Mouse (Mus musculus) macrophage (primary cell): Measurements from ENCODE around the gene Evx1. TPM values are rescaled to one million over a fixed set of nuclear protein-coding genes. Genes with fewer than 3 reads are reported as not detected.

ENCODE experiments used
- H3K27ac ChIP-seq: fragments of 350-480 bp; formaldehyde crosslinking; 2 replicates; pipeline ENCODE4 v1.9.0; 2021
- H3K36me3 ChIP-seq: fragments of 350-480 bp; formaldehyde crosslinking; 2 replicates; pipeline ENCODE4 v1.9.0; 2021; ENCODE audit errors: inconsistent target
- H3K4me3 ChIP-seq: fragments of 350-480 bp; formaldehyde crosslinking; 2 replicates; pipeline ENCODE4 v1.9.0; 2021; ENCODE audit errors: inconsistent target
- H3K79me2 ChIP-seq: fragments of 350-480 bp; formaldehyde crosslinking; 2 replicates; pipeline ENCODE4 v1.9.0; 2021; ENCODE audit errors: inconsistent target
- WGBS: methylation state at CpG from one replicate; pipeline ENCODE4 v1.1.7; 2026; ENCODE audit warnings: inconsistent platforms; ENCODE audit not compliant: missing documents; 5-methylcytosine and 5-hydroxymethylcytosine counted together
- polyA plus RNA-seq: library from polyadenylated mRNA; stranded (reverse); fragments of 250-400 nt; gene quantifications from 3 replicates; pipeline ENCODE4 v1.2.4, GENCODE M21; 2018; ENCODE audit warnings: inconsistent platforms

Gene Evx1
- polyA plus RNA-seq, 1 experiment from 2014 or later, result not detected

DNA sequence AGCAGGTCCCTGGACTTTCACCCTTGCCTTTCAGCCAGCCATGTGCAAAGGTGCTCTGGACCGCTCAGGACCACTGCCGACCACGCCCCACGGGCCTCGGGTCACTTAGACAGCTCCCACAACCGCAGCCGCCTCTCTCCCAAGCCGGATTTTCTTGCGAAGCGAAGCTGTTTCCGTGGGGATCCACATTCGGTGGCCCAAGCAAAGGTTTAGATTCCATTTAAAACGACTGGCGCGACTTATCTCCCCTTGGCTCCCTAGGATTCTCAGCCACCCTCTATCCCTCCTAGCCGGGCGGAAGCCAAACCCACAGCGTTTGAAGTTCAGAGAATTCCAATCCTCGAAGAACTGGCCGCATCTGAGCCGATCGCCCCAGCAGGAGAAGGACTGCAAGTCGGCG, 2.9 kb upstream of the Evx1 start:
- no peaks in the 10 kb centered on the region for H3K36me3 ChIP-seq
- H3K4me3 ChIP-seq, result no peak overlapping the region
- 9% methylated on average over 24 of the region's 24 CpGs for WGBS
- no peak overlapping the region for H3K27ac ChIP-seq
- H3K79me2 ChIP-seq, result no peaks in the 10 kb centered on the region

GRCm38 (mm10) chr6:52311661-52312557, 1.4 kb upstream of the Evx1 start:
- Histone ChIP-seq H3K36me3 (no peaks in the 10 kb centered on the region), H3K27ac (no peak overlapping the region), H3K79me2 (no peaks in the 10 kb centered on the region), H3K4me3 (no peak overlapping the region)
- WGBS, result 25% methylated on average over 6 of the region's 6 CpGs

GRCm38 (mm10) chr6:52312558-52312915, 761 bp upstream of the Evx1 start:
- H3K79me2 ChIP-seq, result no peaks in the 10 kb centered on the region
- no peaks in the 10 kb centered on the region for H3K36me3 ChIP-seq
- no peak overlapping the region for H3K27ac ChIP-seq
- 17% methylated on average over 7 of the region's 8 CpGs for WGBS
- no peak overlapping the region for H3K4me3 ChIP-seq

DNA sequence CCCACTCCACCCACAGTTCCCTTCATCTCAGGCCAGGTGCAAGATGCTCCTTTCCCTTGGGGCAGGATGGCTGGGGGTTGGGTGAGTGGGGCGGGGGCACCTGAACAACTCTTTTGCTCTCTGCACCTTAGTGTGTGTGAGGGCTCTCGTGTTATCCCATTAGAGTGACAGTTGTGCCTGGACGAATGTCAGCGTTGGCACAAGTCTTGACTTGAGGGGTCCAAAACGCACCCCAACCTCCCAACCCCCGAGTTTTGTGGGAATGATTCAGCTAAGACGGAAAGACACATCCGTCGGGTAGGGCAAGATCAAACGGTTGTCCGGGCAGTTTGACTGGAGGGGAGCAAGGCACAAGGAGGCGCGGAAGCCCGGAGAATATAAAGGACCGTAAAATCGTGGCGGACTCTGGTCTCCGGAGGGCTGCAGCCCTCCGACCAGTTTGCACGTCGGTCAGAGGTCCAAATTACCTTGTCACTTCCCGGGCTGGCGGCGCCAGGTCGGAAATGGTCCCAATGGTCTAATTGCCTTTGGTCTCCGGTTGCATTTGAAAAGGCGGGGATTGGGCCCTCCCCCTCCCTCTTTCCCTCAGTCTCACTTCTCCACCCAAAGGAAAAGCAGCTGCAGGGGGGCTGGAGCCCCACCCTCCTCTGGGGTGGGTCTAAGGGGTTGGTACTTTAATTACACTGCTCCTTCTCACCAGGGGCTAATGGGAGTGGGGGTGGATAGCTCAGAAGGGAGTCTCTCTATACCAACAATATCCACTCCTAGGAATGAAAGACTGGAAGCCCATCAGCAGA, 1.2 kb downstream of the Evx1 start:
- Histone ChIP-seq H3K79me2 (no peaks in the 10 kb centered on the region), H3K36me3 (no peaks in the 10 kb centered on the region), H3K27ac (no peak overlapping the region), H3K4me3 (no peak overlapping the region)
- 8% methylated on average over 27 of the region's 27 CpGs for WGBS

DNA sequence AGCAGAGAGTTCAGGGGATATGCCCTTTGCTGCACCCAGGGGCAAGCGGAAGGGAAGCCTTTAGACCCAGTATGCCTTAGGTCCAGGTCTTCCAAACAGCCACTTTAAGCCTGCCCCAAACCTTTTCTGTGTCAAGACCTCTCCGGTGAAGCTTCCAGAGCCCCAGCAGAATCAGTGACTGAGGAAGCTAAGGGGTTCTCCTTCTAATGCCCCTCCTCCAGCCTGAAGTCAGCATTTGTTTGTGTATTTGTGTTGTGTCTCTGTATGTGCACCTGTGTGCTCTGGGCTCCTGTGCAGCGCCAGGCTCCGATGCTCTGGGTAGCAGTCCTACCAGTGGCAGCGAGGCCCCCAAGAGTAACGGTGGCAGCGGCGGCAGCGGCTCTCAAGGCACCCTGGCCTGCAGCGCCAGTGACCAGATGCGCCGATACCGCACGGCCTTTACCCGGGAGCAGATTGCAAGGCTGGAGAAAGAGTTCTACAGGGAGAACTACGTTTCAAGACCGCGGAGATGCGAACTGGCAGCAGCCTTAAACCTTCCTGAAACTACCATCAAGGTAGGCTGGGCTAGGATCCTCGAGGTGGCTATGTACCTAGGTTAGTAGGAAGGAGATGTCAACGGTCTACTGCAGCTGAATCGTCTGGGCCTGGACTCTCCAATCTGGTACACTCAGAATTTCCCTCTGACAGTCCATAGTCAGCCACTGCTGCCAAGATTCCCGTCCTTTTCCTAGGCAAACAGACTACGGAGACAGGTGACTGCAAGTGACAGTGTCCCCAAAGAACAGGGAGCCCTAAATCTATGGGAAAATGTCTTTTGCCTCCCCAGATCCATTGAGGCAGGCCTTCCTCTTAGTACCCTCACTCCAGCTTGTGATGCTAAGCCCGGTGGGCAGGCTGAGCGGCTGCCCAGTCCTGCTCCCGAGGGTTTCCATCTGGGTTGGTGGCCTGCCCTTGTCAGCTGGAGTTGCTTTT, 2.4 kb downstream of the Evx1 start:
- 18% methylated on average over 26 of the region's 27 CpGs for WGBS
- no peak overlapping the region for H3K27ac ChIP-seq
- no peaks in the 10 kb centered on the region for H3K36me3 ChIP-seq
- no peak overlapping the region for H3K4me3 ChIP-seq
- no peaks in the 10 kb centered on the region for H3K79me2 ChIP-seq

GRCm38 (mm10) chr6:52316413-52317184, 3.3 kb downstream of the Evx1 start:
- Histone ChIP-seq H3K36me3 (no peaks in the 10 kb centered on the region), H3K79me2 (no peaks in the 10 kb centered on the region), H3K4me3 (no peak overlapping the region), H3K27ac (no peak overlapping the region)
- 7% methylated on average over 65 of the region's 81 CpGs for WGBS

GRCm38 (mm10) chr6:52317461-52318180, 4.3 kb downstream of the Evx1 start:
- 62% methylated on average over 14 of the region's 14 CpGs for WGBS
- no peak overlapping the region for H3K27ac ChIP-seq

GRCm38 (mm10) chr6:52318271-52318670, 5.0 kb downstream of the Evx1 start:
- no peaks in the 10 kb centered on the region for H3K36me3 ChIP-seq
- H3K4me3 ChIP-seq, result no peak overlapping the region
- no peaks in the 10 kb centered on the region for H3K79me2 ChIP-seq
- 73% methylated on average over 1 of the region's 1 CpGs for WGBS
- no peak overlapping the region for H3K27ac ChIP-seq

More at GRCm38 (mm10) chr6:52317461-52318180, 4.3 kb downstream of the Evx1 start:
- Histone ChIP-seq H3K36me3 (no peaks in the 10 kb centered on the region), H3K4me3 (no peak overlapping the region), H3K79me2 (no peaks in the 10 kb centered on the region)

DNA sequence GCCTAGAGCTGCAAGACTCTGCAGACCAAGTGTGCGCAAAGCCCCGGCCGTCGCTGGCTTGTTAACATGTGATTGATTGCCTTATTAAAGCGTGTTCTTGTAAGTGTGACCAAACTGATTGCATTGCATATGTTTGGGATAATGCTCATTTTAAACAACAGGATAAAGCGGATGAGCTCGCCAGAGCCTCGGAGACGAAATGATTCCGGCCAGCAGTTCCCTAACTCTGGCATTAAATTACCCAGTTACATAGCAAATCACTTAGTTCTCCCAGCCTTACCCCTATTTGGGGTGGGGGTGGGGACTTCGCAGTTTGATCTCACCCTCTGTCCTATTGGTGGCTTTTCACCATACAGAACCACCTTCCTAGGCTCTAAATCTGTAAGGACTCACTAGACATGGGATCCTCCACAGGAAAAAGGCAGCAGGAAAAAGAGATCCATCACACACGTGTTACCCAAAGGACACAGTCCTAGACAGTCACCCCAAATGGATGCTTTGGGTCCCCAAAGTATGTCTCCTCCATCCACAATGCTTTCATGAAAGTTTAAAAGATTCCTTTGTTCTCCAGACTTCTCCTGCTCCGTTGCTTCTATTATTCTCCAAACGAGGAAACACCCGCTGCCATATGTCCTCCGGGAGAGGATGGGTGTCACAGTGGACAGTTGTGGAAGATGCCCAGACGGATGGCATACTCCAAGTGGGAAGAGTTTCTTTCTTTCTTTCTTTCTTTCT, 6.8 kb downstream of the Evx1 start:
- no peak overlapping the region for H3K27ac ChIP-seq
- WGBS, result 13% methylated on average over 17 of the region's 17 CpGs
- H3K36me3 ChIP-seq, result no peaks in the 10 kb centered on the region
- H3K79me2 ChIP-seq, result no peaks in the 10 kb centered on the region
- no peak overlapping the region for H3K4me3 ChIP-seq

DNA sequence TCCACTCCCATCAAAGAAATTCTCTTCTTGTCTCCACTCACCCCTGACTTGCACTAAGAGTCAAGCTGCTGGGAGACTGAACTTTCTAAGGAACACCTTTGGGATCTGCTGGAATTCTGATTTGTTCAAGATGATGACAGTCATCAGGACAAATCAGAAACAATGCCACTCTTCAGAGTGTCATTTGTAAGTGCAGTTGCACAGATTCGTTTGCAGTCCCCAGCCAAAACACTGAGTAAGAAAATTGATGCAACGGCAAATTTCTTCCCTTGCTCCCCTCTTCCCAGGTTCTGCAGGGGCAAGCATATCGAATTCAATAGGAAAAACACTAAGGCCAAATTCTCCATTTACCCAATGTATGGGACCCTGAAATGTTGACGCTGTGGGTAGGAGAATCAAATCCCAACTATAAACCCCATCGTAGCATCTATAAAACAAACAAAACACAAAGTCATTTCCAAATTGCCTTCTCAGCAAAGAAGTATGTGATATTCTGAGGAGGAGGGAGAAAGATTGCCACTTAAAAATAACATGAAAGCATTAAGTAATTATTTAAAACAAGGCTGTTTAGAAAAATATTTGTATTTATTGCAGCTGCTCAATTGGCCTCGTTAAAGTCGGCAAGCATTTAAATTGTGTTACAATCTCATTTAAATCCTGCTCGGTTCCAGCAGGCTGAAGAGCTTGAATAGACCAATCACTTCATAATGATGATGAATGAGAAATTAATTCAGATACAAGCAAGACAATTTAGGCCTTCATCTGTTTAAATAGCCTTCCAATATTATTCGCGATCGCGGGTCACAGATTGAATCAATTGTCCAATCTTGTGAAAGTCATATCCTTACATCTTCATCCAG, 7.9 kb downstream of the Evx1 start:
- Histone ChIP-seq H3K79me2 (no peaks in the 10 kb centered on the region), H3K4me3 (no peak overlapping the region), H3K27ac (no peak overlapping the region), H3K36me3 (no peaks in the 10 kb centered on the region)
- 16% methylated on average over 12 of the region's 12 CpGs for WGBS

- no peak overlapping the region for H3K4me3 ChIP-seq
- H3K79me2 ChIP-seq, result no peaks in the 10 kb centered on the region
- H3K36me3 ChIP-seq, result no peaks in the 10 kb centered on the region
- WGBS, result 9% methylated on average over 21 of the region's 21 CpGs
- no peak overlapping the region for H3K27ac ChIP-seq
Observed at GRCm38 (mm10) chr6:52321826-52322315, 8.6 kb downstream of the Evx1 start.

GRCm38 (mm10) chr6:52322721-52323215, 9.5 kb downstream of the Evx1 start:
- H3K4me3 ChIP-seq, result no peak overlapping the region
- WGBS, result 12% methylated on average over 16 of the region's 16 CpGs

More at GRCm38 (mm10) chr6:52322721-52323215, 9.5 kb downstream of the Evx1 start:
- Histone ChIP-seq H3K79me2 (no peaks in the 10 kb centered on the region), H3K36me3 (no peaks in the 10 kb centered on the region), H3K27ac (no peak overlapping the region)
